Mouse (Mus musculus) left cerebral cortex, postnatal 36 days (tissue): ENCODE data around the gene Creg2. TPM values are rescaled to one million over a fixed set of nuclear protein-coding genes. Genes with fewer than 3 reads are reported as not detected.
A peak's percentile ranks its signal among the peaks of the same experiment; 100 is the strongest.
"Not testable (repeated sequence)": the region's sequence is repeated elsewhere in the genome, so short reads cannot be mapped to it uniquely, and the experiment has no call there.

Source experiments
- DNase-seq, 2 experiments: peaks; one replicate each; pipeline ENCODE4 v3.0.0; 2021 to 2022; ENCODE audit warnings: low spot score in 2 of 2, mixed read lengths in 1 of 2
- intact Hi-C: fragments of 180-260 bp; cut with DNase I; formaldehyde crosslinking; loops from one replicate; pipeline ENCODE4 v1.15.1; 2025
- total RNA-seq, 2 experiments: library from RNA; stranded (reverse); gene quantifications; 2 replicates each; pipeline ENCODE4 v1.2.3; 2021

Creg2 gene
- total RNA-seq, 2 experiments from 2014 or later: 83.7 to 91.5 TPM

DNA sequence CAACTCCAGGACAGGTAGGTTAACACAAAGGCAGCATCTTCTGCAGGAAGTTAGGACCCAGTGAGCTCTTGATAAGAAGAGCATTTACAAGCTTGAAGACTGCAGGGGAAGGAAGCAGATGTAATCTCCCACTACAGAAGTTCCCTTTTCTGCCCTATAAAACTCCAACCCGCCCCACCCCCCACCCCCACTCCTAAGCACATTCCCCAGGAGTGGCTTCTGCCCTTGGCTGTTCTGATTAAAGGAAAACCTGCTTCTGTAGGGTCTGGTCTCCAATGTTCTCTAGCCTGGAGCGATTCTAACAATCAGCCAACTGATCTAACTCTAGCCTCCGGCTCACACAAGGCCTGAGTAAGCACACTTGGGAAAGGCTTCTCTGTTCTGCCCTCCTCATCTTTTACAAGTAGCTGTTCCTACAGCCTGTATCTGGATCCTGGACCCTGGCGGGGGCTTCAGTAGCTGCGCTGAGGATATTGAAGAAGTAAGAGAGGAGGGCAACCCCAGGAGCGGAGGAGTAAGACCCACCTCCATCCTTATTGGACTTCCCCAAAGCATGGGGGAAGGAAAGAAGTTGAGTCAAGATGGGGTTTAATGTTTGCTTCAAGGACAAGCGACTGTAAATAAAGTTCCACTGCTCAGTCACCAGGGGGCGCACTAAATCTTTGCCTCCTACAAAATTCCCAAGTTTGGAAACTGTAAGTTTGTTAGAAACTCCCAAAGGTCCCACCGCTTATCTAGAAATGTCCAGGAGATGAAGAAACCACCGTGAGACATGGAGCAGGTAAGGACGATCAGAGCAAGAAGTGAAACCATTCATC is 36.6 kb downstream of the Creg2 start:
- intact Hi-C loops: loop anchor here (2.0 kb wide), 1 partner anchor 36 kb away; the partner anchor contains the start of gene Creg2
- DNase-seq: peak; percentile 29 to 38

DNA sequence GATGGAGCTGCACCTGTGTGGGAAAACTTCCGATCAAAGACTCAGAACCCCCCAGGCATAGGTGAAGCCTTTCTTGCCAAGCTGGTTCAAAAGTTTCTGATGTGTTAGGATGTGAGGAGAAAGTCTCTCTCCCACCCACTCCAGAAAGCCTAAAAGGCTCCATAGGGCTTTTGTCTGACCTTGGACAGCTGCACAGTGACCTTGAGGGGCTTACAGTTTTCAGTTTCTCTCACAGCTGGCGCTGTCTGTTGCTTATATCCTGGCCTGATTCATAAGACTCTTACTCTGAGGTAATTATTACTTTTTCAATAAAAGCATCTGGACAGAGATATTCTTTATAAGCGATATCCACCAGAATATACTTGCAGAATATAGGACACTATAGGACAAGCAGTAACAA is 38.2 kb downstream of the Creg2 start:
- DNase-seq: no peak
- intact Hi-C loops: no loop called here

DNA sequence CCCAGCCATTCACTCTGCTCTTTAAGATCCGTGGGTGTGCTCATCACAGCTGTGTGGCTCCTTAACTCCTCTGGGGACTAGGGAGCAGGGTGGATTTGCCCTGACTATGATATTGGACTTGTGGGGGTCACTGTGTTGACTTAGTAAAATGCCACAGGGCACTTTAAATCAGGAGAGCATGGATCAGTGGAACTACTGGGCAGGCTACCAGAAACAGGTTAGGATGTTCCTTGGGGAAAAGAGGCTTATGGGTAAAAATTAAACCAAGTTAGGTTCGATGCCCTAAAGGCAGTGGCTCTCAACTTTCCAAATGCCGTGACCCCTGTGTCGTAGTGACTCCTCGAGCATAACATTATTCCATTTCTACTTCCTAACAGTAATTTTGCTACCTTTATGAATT is 38.8 kb downstream of the Creg2 start:
- no peak for DNase-seq
- intact Hi-C loops: no loop called here

DNA sequence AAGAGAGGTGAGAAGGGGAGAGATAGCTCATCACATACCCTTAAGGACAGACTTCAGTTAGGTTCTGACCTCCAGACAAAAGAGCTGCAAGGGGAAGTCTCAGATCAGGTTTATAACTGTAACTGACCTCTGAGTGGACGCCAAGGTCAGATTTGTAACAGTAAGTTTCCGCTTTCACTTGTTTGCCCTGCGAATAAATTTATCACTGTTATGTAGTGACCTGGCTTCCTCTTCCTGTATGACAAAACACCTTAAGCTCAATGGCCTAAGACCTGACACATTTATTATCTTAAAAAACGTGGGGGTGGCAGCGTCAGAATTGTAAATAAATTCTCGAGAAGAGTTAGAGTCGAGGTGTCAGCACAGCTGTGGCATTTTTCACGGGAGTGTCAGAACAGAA is 42.7 kb downstream of the Creg2 start:
- intact Hi-C loops: no loop called here
- no peak for DNase-seq

DNA sequence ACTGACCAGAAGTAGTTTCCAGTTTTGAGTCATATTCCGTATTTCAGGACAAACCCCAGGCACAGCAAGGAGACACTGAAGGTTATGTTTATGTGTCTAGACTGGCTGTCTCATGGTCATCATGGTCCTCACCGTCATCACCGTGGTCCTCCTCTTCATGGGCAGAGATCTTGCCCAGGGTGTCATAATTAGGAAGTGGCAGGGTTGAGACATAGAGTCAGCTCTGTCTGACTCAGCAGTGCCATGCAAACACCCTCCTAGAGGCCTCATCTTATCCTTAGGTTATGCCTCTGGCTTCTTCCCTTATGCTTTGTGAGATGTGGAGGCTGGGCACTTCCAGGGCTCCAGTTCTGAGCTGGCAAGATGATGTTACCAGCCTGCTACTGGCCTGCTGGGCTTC is 48.8 kb downstream of the Creg2 start:
- intact Hi-C loops: no loop called here
- DNase-seq: no peak

- DNase-seq: peak in 1 of 2 experiments; percentile 11
- intact Hi-C loops: no loop called here
Observed at GRCm38 (mm10) chr1:39598726-39599125, 52.5 kb downstream of the Creg2 start.

- intact Hi-C loops, DNase-seq: not testable (repeated sequence)
Observed at GRCm38 (mm10) chr1:39597135-39597534, 54.1 kb downstream of the Creg2 start.

DNA sequence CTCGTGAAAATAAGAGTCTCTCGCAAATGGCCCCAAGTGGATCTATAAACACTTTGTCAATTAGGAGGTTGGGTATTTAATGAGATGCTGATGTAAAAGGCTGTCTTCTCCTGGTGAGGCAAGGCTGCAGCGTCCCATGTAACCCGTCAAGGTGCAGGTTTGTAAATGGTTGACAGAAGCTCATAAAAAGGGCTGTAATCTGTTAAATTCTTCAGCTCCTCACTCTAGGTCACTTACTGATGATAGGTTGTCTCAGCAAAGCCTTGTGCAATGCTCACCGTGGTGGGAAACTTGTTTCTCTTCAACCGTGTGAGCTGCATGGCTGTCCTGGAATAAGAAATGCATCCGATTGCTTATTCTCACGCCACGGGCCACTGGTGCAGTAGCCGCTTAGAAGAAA is 57.4 kb downstream of the Creg2 start:
- intact Hi-C loops: no loop called here
- no peak for DNase-seq

- intact Hi-C loops: no loop called here
- DNase-seq: no peak
Observed at GRCm38 (mm10) chr1:39592090-39592489, 59.2 kb downstream of the Creg2 start.

GRCm38 (mm10) chr1:39591557-39591956 is 59.7 kb downstream of the Creg2 start:
- DNase-seq, intact Hi-C loops: not testable (repeated sequence)

GRCm38 (mm10) chr1:39590193-39590592 is 61.1 kb downstream of the Creg2 start:
- intact Hi-C loops: no loop called here
- DNase-seq: no peak

DNA sequence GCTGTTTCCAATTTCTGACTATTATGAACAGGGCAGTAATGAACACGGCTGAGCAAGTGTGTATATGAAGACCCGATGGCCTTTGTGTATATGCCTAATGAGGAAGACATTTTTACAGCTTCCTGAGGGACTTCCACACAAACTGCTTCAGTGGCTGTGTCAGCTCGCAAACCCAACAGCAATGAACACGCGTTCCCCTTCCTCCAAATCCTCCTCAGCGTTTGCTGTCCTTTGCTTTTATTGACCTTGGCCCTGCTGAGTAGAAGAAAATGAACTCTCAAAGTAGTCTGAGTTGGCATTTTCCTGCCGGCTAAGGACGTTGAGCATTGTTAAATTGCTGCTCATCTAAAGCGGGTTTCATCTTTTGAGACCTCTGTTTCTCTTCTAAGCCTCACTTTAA is 65.9 kb downstream of the Creg2 start:
- intact Hi-C loops: no loop called here
- no peak for DNase-seq

DNA sequence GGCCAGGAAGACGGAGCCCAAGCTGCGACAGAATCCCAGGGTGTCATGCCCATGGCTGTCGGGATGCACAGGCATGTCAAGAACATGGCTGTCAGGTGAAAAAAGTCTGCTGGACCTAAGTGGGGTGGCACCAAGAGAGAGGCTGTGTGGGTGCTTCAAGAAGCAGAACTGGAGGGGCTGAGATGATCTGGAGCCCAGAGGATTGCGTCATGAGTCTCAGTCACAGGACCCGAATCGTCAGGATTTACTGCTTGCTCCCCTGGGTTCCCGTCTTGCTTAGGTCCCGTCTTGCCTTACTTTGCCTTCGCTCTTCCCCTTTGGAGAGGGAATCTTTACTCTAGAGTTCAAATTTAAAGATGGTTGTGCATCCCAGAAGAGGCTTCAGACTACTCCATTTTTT is 68.1 kb downstream of the Creg2 start:
- intact Hi-C loops: no loop called here
- DNase-seq: no peak

DNA sequence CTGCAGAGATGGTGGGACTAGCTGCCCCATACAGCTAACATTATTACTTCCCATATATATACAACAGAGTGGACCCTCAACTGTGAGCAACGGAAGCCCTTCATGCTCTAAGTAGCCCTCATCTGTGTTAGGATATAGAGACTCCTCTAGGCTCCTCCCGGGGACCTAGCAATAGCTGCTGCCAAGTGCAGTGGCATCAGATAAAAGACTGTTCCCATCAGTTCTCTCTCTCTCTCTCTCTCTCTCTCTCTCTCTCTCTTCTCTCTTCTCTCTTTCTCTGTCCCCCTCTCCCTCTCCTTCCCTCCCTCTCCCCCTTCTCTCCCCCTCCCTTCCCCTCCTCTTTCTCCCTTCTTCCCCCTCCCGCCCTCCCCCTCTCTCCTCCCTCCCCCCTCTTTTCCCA is 70.1 kb downstream of the Creg2 start:
- intact Hi-C loops: no loop called here
- no peak for DNase-seq

- intact Hi-C loops: no loop called here
- no peak for DNase-seq
Observed at GRCm38 (mm10) chr1:39579139-39579538, 72.1 kb downstream of the Creg2 start.

DNA sequence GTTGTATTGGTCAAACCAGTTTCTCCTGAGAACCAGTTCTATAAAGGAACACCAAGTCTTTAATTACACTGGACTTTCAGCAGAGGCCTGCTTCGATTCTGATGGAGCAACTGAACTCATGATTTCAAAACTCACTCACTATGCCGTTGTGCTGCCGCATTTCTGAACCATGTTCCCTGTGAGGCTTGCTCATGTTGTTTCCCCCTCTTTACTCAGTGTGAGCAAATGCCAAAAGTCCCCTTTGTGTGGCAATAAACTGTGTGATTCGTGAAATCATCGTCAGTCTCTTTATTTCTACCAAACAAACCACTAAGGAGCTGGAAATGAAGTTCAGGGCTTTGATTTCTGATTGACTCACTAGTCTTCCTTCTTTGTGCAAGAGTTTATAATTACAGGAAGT is 72.8 kb downstream of the Creg2 start:
- intact Hi-C loops: no loop called here
- no peak for DNase-seq

GRCm38 (mm10) chr1:39577253-39577705 is 74.0 kb downstream of the Creg2 start, which contains the start of gene Rnf149:
Gene Rnf149 (minus strand): TSS chr1:39577405.
- peak; percentile 95 to 98 for DNase-seq
- intact Hi-C loops: no loop called here

DNA sequence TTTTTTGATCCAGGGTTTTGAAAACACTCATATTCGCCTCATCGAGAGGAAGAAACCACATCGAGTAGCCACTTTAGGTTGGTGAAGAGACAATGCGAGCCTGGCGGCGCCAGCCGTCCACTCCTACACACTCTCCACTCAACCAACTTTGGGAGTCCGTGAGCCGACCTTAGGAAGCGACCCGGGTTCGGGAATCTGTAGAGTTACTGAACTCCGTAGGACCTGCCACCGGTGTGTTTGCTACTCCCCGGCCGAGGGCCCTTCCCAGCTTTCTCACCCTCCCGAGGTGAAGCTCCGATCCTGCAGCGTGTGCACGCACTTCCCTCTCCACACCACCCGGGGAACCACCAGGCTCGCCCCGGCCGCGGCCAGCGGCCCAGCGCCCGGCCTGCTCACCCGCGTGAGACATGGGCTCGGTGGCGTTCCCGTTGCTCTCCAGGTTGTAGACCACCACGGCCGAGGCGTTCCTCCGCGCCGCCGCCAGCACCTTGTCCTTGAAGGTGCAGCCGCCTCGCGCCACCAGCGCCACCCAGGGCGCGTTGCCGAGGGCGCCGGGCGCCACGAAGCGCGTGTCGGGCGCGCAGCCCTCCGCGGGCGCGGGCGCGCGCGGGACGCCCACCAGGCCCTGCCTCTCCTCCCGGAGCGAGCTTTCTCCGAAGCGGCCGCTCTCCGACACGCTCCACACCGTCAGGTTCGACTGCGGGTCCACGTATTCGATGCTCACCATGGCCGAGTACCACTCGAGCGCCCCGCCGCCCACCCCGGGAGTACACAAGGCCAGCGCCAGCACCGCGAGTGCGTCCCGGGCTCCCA is 74.6 kb downstream of the Creg2 start:
- intact Hi-C loops: no loop called here
- peak in 1 of 2 experiments; percentile 84 for DNase-seq

DNA sequence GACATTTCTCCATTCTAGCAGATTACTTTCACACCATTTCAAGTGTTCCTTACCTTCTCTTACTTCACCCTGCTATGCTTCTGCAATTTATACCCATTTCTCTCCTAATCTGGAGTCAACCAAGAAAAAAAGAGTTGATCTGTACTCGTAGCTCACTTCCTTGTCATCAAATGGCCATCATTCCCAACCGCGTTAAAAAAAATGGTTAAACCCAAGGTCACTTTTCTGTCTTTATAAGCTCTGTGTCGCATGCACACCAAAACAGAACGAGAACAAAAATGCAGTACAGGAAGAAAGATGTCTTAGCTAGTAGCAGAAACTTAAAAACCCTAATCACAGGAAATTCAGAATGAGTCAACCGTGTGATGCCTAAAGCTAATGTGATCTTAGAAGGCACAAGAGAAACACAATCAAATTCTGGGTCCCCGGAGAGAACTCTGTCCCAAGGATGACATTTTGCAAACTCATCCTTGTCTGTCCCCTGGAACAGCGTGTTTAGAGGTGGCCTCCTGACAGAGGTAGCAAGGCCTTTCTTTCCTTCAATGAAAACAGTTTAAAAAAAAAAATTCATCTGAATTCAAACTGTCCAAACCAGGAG is 75.4 kb downstream of the Creg2 start:
- DNase-seq: no peak
- intact Hi-C loops: no loop called here

GRCm38 (mm10) chr1:39573890-39574289 is 77.4 kb downstream of the Creg2 start:
- intact Hi-C loops: no loop called here
- DNase-seq: no peak
